Mouse (Mus musculus) thymus, postnatal 25 days (tissue): ENCODE data around the gene Adam15.

ENCODE experiments used
- DNase-seq: peaks from one replicate; pipeline ENCODE4 v3.0.0; 2022

Gene Adam15

DNA sequence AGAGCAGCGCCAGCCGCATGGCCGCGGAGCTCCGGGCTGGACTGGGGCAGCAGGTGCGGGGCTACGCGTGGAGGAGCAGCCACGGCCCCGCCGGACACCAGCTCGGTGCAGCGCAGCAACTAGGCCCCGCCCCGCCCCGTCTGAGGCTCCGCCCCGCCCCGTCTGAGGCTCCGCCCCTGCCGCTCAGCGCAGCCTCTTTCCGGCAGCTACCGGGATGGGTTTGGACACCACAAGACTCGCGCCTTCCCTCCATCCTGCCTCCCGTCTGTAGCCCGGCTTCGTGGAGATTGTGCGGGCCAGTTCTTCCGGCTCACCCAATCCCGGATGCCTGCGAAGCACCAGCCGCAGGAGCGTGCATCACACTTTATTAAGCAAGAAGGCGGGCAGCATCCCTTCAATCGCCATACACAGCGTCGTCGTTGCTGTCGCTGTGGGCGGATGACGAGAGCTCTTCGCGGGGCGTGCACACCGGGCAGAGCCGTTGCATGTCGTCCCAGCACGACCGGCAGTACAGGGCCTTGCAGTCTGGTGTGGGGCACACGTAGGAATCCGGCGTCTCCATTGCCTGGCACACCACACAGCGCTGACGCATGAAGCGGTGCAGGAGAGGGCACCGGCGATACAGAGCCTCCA, at the start of gene Adam15:
Adam15 (minus strand) TSS at position 128 of the 633 bp plus-strand sequence.
- DNase-seq, result peak; percentile 86

DNA sequence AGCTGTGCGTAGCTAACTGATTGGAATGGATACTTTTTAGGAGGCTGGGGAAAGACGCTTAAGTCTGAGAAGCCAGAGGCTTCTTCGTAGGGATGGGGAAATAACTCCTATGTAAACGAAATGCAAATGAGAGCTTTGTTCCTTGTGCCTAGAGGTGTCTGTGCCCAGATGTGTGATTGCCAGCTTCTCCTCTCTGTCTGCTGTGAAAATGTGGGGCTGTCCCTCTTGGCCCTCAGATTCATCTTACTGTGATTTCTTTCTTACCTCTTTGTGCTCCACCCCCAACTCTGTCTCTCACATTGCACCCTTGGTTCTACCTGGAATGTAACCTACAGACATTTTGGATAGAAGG, 46.8 kb upstream of the Adam15 start:
- no peak for DNase-seq

GRCm38 (mm10) chr3:89395806-89396653, 46.2 kb upstream of the Adam15 start:
- DNase-seq, result peak; percentile 82

DNA sequence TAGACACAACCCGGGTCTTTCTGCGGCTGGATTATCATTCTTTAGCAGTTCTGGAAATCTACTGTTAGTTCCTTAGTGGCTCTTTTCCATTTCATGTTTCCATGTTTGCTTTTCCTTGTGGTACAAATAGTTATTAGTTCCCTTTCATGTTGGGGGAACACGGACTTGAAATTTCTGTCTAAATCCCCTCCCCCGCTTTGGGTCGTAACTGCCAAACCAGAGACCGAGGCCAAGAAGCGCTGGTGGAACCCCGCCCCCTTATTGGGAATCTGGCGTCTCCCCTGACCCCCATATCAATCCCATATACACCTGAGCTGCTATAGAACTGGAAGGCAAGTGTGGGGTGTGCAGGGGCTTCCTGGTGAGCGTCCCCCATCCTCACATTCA, 45.6 kb upstream of the Adam15 start:
- no peak for DNase-seq

DNA sequence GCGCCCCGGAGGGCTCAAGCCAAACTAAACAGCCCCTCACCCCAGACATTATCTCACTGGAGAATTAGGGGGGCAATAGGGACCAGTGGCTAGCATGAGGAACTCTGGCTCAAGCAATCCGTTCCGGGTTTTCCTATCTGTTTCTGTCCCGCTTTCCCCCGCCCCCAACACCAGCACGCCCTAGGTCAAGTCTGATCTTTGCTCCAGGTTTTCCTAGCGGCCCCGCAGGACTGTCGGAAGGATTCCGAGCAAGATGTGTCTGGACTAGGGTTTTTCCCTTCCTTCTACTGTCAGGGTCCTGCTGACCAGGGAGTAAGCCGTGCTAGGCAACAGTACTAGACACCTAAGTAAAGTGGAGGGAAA, 45.1 kb upstream of the Adam15 start:
- DNase-seq, result peak; percentile 27

GRCm38 (mm10) chr3:89394006-89394893, 44.5 kb upstream of the Adam15 start, which contains the start of gene Zbtb7b:
Zbtb7b (minus strand) TSS chr3:89394776.
- peak; percentile 37 for DNase-seq

DNA sequence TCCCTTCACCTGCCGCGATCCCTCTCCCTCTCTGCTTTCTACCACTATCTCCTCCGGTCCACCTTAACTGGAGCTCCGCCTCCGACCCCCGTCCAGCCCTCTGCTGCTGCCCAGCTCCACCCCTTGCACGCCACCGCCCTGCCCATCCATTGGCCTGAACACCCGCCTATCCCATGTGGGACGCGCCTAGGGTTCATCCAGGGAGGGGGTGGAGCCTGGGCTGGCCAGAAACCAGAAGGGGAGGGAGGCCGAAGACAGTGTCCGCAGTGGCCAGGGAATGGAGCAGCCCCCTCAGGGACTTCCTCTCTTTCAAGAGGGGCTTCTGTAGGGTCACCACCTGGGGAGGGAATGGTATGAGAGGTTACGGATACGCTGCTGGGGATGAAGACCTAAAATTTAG, 43.8 kb upstream of the Adam15 start:
- peak; percentile 72 for DNase-seq

DNA sequence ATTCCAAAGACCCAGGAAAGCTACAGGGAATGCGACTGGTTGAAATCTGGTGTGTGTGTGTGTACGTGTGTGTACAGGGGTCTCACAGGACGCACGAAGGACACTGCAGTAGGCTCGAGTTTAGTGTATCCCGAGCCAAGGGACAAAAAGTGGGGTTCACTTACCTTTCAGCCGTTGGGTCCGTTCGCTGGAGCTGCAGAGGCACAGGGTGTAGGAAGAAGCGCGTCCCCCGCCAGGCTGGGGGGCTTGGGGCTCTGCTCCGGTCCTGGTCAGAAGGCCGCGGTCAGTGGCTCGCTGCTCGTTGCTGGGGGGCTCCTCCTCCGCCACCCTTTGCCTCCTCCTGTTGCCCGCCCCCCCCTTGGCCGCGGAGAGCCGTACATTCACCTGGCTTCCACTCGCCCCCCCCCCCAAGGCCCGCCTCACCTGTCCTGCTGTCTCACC, 43.1 kb upstream of the Adam15 start:
- no peak for DNase-seq

DNA sequence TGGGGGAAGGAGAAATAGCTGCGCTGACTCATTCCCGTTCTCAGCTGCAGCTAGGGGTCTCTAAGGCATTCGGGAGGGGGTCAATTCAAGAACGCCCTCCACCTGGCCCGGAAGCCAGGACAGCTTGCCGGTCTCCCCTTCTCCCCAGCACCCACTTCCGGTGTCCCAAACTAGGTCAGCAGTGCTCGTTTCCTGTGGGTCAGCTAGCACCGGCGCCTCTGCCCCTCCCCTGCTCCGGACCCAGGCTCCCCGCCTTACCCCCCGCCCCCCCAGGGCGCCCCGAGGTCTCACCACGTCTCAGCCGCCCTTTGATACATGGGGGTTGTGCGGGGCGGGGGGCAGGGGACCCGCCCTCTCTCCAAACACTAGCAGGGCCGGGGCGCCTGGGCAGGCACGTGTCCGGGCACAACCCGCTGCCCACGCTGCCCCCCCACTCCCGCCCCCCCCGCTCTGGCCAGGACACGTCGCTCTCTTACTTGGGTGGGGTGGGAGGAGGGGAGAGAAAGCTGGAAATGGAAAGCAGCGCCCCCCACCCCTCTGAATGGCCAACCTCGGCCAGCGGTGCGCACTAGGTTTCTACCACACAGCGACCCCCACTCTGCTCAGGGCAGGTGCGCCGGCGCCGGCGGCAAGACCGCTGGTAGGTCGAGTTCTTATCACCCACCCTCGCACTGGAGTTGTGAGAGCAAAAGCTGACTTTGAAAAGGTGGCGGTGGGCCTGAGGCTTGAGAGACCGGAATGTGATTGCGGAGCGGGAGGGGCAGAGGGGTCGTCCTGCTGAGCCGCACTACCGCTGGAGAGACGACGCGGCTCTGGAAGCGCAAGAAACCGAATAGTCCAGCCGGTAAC, 42.1 kb upstream of the Adam15 start:
- peak; percentile 38 for DNase-seq

GRCm38 (mm10) chr3:89390699-89391662, 41.2 kb upstream of the Adam15 start:
- DNase-seq, result peak; percentile 56

GRCm38 (mm10) chr3:89390111-89390515, 40.3 kb upstream of the Adam15 start:
- peak; percentile 21 for DNase-seq

DNA sequence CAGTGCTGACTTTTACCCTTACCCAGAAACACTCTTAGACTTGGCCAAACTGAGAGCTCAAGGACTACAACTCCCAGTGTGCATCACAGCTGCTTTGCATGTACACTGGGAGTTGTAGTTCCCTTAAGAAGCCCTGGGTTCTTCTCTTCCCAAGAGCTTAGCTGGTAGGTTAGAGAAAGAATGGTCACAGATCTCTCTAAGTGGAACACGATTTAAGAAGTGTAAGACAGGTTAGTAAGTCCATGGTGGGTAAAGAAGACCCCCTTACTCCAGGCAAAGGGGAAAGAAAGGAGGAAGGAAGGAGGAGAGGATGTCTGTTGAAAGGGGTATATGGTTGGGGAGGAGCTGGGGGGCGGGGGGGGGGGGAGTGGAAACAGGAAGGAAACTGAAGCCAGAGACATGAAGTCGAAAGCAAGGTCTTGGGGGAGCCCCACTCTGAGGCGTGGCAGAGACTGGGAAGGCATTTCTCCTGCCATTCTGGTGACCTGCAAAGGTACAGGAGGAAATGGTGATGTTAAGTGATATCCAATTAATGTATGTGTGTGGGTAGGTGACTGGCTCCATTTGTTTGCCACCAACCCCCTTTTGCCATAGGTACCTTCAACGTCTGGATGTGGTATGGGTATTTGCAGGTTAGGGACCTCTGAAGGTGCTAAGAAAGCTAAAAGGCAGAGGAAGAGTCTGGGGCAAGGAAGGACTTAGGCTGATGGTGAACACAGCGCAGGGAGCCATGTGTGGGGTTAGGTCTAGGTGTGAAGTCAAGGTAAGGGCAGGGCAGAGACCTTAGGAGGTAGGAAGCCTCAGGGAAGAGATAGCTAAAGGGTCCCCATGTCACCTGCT, 39.3 kb upstream of the Adam15 start:
- DNase-seq, result peak; percentile 56

DNA sequence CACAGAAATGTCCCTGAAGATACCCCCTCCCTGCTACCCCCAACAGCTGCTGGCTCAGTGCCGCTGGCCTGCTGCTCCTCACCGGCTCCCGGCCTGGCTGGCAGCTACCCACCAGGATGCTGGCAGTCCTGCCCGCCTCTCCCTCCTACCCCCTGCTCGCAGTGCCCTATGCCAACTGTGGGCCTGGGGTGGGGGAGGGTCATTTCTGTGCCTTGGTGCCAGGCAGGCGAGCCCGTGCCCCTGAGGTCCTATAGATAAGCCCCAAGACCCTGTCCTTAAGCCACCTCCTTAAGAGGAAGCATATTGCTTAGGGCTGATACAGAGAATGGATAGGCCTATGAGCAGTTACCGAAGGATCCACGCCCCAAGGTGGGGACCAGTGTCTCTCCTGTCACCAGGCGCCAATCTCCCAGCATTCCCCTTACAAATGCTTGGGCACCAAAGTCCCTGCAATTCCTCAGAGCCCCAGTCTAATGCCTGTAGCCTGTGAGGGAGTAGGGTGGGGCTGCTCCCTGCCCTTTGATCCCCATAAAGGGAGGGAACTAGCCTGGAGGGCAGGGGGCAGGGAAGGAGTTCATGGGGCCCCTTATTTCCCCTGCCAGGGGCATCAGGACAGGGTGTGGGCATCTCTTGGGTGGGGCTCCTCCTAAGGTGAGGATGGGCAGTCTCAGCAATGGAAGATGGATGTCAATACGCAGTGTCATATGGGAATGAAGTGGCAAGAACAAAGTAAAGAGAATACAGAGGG, 38.5 kb upstream of the Adam15 start:
- no peak for DNase-seq

DNA sequence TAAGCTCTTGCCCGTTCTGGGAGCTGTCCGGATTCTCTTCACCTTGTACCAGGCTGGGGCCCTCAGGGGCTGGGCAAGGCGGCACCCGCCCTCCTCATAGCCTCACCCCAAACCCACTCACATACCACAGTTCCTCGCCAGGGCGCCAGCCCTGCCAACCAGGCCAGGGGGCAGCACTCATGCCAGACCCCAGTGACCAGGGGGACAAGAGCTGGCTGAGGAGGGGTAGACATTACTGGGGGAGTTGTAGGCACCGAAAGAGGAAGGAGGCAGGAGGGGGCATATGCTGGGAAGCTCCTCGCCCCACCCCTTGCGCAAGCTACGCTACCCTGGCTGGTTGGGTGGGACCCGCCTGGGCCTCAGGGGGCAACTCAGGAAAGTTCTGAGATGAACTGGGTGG, 37.8 kb upstream of the Adam15 start:
- peak; percentile 23 for DNase-seq

GRCm38 (mm10) chr3:89386438-89387420, 36.9 kb upstream of the Adam15 start:
- peak; percentile 47 for DNase-seq

- DNase-seq, result peak; percentile 73
These were observed 35.7 kb upstream of the Adam15 start for GRCm38 (mm10) chr3:89385451-89385850.

- no peak for DNase-seq
These were observed 34.7 kb upstream of the Adam15 start for GRCm38 (mm10) chr3:89384331-89385076.
